Mouse (Mus musculus) ovary, postnatal 36 days (tissue): ENCODE results near the gene Nbeal2.

Experiments used
- DNase-seq: peaks from one replicate; pipeline ENCODE4 v3.0.0; 2022; ENCODE audit warnings: low spot score, mixed read lengths

Gene Nbeal2

DNA sequence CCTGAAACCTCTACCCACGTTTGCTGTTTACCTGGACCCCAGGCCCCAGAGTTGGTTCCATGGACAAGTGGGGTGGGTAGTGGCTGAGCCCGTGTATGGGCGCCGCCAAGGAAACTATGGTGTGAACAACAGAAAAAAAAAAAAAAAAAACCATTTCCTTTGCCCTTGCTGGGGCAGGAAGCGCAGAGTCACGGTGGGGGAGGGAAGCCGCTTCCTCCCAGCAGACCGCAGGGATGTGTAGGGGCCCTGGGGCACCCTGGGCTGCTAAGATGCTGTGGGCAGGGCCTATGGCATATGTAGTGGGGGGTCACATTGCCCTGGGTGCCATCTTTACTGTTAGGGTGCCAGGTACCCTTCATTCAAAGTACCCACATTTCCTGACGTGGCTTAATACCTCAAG lies 8.7 kb downstream of the Nbeal2 start:
- no peak for DNase-seq

DNA sequence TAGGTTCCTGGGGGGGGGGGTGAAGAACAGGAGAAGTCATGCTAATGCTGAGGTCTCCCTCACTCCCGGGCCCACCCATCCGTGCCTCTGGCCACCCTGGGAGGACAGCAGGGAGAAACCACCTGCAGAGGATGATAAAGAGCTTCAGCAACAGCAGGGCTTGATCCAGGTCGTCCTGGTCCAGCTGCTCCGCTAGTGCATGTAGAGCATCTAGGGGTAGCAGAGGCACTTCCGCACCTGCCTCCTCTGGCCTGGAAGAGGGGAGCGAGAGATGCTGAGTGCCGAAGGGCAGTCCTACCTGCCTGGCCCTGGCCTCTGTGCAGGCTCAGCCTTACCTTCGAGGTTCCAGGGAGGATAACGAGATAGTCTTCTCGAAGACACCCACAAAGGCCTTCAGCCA lies 9.7 kb downstream of the Nbeal2 start:
- no peak for DNase-seq

DNA sequence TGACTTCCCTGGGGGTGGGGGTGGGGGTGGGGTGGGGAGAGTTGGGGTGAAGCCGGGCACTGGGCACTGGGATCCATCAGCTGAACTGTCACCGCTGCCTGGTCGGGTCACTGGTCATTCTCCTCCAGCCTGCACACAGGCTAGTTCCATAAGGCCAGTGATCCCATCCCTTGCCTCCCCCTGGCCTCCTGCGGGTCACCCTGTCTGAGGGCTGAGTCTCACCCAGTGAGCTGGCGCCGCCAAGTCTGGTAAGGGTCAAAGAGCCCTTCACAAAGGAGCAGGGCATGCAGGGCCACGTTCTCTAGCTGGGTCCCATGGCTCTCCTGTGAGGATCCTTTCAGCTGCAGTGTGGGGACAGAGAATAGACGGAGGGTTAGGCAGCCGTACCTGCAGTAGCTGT lies 10.2 kb downstream of the Nbeal2 start:
- no peak for DNase-seq

DNA sequence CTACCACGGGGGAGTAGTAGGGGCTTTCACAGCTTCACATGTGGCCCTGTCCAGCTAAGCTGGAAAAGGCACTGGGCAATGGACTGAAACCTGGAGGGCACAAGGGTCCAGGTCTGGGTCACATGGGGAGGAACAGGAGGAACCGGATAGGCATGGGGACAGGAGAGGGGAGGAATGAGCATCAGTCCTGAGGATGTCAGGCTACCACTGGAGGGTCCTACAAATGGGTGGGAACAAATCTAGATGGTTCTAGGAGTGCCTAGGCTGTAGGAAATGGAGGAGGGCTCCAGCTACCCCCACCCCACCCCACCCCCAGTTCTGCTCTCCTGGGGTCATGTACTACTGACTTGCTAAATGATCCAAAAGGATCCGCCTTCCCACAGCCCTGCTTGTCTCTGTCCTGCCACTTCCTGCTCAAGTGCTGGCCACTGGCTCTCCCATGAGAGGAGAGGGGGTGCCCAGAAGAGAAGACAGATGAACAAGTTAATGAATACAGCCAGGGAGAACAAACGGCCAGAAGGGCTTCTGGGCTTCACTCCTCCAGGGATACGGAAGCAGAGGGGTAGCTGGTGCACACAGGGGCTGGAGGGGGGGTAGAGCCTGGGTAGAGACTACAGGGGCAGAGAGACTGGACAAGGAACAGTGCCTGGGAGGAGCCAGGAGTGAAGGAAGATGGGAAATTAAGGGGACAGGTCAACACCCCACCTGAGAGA lies 11.0 kb downstream of the Nbeal2 start:
- no peak for DNase-seq

DNA sequence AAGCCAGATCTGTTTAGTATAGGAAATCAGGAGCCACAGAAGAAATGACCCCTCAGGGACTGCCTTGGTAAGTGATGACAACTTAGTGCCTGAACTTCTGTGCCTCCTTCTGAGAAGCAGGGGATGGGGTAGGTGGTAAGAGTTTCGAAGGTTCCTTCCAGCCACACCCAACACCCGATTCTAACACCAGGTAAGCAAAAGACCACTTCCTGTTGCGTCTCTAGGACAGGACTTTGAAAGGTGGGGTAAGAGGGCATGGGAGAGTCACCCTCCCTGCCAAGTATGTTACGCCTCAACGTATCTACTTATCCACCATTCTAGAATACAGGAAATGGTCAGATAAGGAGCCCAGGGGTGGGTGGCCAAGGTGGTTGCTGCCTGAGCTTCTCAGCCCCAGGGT lies 13.0 kb downstream of the Nbeal2 start:
- DNase-seq, result no peak

DNA sequence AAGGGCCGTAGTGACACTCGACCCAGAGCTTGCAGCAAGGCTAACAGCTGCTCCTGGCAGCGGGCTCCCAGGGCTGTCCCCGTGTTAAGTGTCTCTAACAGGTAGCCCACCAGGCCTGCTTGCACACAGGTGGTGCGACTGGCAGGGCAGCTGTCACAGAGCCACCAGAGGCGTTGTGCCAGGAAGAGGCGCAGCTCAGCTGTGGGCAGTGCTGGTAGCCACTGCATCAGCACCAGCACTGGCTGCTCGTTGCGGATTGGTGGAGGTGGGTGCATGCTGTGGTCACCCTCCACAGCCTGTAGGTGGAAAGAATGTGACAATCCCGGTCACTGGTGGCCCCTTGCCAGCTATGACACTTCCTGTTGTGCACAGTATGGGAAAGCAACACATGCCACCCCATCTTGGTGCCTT lies 15.3 kb downstream of the Nbeal2 start:
- DNase-seq, result no peak

DNA sequence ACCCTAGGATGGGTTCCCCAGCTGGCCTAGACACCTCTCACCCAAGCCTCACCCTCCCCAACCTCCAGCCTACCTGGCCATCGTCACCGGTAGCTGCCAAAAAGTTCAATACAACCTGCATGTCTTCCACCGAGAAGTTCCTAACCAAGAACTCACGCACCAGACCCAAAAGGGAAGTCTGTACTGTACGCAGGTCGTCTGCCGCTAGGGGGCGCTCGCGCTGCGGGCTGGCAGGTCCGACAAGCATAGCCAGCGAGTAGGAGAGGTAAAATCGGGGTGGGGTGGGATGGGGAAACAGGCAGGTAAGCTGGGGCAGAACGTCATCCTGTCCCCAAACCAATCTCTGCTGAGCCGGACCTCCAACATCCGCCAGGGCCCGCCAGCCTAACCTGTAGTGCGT lies 18.7 kb downstream of the Nbeal2 start:
- DNase-seq, result peak; percentile 85

DNA sequence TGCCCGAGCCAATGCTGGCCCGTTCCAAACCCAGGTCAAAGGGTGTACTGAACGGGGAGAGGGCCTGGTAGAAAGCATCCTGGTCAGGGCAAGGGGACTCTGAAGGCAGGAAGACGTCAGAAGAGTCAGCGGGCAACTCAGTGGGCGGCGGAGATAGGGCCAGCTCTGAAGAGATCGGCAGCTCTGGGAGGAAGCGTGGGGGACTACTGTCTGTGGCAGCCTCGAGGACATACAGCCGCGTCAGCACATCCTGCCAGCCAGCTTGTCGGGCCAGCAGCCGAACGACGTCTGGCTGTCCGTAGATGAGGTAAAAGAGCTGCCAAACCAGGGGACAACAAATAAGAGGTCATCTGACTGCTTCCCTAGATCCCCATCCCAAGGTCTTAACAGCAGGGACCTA lies 20.1 kb downstream of the Nbeal2 start:
- no peak for DNase-seq

DNA sequence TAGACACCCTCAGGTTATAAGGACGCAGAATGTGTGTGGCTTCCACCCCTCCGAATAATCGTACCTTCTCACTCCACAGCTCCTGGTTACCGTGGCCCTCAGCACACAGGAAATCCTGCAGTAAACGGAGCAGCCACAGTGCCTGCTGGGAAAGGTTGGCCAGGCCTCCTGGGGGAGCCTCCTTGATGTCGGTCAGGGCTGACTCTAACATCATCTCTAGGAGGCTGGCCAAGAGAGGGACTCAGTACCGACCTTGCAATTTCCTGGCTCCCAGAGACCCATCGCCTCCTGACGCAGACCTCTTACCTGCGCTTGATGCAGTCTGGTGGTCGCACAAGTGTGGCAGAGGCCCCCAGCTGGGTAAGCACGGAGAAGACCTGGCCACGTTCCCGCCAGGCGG lies 21.3 kb downstream of the Nbeal2 start:
- no peak for DNase-seq

DNA sequence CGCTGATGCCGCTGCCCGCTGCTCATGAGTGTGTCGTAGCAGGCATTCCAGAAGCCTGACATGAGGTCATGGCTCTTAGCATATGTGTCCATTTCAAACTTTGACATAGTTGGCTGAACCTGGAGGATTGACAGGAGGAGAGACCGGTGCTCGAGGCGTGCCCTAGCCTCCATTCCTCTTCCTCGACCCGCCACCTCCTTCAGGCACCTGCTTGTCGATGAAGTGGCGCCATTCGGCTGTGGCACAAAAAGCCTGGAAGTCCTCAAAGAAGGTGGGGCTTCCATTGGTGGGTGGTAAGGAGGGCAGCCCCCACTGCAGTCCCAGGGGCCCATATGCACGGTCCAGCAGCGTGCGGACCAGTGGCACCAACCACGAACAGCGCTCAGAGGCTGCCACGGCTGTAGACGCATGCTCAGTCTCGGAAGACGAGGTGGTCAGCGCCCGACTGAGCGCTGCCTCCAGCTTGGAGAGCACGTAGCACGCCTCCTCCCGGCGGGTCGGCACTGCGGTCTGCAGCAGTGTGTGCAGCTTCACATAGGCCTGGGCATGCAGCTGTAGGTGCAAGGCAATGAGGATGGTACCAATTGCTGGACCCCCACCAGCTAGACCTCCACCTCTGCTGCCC lies 22.2 kb downstream of the Nbeal2 start:
- no peak for DNase-seq

DNA sequence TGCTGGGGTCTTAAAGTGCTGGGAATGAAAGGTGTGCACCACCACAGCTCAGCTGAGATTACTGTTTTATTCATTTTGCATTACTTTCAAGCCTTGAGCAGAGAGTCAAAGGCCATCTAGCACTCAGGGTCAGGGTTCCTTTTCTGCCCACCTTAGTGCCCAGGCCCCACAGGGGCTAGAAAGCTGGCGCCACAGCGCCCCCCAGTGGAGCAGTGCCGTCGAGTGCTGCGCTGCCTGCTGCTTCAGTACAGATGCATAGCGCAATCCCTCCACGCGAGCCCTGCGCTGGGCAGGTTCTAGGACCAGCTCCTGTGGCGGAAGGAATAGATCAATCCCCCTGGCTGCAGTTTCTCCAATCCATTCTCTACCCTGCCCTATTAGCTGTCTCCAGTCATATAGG lies 22.8 kb downstream of the Nbeal2 start:
- peak; percentile 51 for DNase-seq

DNA sequence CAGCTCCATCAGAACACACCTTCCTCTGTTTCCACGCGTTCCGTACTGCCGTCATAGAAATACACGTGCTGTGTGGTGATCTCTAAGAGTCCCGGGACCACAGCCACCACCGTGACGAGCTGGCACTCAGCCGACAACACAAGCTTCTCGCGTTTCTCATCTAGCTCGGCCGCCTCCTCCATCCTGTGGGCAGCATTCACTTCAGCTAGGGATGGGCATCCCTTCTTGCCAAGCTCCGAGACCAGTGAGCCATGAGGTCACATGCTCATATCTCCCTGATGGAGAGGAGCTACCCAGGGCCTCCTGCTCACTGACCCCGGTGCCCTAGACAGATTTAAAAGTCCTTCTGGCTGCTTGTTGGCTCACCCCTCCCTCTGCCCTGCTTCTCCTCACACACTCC lies 23.8 kb downstream of the Nbeal2 start:
- no peak for DNase-seq

DNA sequence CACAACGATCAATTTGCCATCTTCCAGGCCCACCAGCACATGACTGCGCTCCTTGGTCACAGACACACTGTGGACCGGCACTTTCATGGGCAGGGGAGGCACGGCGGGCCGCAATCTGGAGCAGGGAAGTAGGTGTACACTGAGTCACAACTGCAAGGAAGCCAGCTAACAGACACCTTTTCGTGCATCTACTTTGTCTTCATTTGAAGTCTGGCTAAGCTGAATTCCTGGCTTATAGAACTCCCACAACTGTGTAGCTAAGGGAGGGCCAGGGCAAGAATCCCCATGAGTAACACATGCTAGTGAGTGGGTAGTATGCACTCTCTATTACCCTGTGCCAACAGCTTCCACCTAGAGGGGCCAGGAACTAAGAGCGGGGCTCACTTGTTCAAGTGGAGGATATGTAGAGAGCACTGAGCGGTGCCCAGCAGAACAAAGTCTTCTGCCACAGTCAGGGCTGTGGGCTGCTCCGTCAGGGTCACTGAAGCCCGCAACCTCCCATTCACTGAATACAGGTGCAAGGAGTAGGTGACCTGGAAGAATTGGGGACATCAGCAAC lies 28.5 kb downstream of the Nbeal2 start:
- DNase-seq, result no peak

DNA sequence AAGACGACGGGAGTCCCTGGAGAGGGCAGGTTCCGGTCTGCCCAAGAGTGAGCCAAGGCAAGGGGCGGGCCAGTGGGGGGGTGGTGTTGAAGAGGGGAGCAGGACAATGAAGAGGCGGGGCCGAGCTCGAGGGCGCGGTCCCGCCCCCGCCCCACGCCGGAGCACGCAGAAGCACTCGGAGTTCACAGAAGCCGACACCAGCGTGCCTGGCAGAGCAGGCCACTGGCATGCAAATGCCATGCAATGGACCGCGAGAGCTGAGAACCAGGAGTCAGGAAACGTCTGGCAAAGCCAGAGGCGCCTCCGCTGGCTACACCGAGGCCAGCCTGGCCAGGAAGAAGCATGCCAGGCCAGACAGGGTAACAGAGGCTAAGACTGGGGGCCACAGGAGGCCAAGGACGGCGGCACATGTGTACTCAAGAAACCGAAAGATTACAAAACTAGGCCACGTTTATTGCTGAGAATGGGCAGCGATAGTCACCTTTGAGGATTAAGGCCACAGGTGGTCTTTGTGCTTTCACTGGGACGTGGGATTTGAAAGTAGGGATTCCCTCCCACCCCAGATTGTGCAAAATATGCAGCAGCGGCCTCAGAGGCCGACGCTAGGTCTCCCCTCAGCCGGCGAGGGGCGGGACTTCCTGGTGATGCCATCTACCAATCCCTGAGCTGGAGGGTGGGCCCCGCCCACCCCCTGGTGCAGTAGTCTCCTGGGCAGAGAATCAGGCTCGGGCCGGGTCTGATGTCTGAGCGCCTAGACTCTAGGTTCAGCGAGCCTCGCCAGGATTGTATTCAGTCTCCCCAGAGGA lies 29.4 kb downstream of the Nbeal2 start, which contains the start of gene Nradd:
TSS of gene Nradd (minus strand) at position 92 of the 806 bp plus-strand sequence.
- DNase-seq, result peak; percentile 89

DNA sequence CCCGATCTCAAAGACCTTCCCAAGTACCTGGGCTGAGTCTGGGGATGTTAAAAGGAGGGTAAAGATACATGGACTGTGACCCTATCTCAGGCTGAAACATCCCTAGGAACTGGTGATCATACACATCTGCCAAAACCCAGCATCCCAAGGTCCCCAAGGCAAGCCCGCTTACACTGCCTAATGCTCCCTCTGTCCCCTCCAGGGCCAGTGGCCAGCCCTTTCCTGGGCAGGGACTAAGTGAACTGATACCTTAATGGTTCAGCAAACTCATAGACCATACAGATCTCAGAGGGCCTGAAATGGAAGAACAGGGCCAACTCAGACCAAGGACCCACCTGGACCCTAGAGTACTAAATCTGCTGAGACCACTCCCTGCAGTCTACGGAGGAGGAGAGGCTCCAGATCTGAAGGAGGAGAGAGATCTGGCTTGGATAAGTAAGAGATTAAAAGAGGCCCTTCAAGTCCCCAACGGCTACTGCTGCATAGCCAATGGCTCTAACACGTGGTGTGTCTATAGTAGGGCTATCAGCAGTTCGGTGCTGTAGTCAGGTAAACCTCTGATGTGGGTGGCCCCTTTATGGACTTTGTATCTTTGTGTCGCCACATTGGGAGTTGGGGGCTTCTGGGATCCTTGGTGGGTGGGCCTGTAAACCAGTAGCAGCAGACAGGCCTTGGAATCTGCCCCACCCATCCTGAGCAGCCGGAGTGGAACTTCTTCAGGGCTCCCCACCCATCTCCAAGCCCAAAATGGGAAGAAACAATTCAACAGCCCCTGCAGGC lies 30.4 kb downstream of the Nbeal2 start:
- no peak for DNase-seq

DNA sequence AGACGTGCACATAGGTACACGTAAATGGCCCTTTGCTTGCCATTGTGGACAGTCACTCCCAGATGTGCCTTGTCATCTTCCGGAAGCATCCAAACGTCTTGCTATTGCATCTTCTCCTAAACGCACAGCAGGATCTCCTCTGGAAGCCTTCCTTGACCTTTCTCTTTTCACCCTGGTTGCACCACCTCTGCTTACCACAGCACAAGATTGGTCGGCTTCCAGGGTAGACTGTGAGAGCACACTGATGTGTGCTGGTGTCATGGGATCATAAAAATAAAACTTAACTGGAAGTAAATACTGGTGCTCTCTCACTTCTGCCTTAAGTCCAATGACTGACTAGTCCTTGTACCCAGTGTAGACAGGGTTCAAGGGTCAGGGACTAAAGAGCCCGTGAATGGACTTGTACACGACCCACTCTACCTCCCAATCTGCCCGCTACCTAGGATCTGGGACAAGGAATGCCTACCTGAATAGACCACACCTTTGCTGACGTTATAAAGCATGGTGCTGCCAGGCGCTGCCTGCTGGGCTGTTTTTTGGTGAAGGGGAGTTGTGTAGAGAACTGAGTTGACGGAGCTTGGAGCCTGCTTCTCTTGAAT lies 31.2 kb downstream of the Nbeal2 start:
- no peak for DNase-seq

DNA sequence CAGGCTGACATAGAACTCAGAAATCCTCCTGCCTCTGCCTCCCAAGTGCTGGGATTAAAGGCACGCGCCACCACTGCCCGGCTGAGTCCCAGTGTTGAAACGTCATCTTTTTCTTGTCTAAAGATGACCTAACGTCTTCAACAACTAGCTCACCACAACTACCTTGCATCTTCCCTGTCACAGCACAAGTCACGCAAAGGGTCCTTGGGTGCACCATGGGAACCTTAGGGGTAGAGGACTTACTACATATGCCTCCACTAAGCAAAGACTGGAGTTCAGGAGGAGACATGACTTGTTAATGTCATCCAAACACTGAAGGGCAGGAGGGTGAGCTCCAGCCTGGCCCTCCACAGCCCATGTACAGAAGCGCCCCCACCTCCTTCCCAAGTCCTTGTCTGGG lies 33.3 kb downstream of the Nbeal2 start:
- no peak for DNase-seq

DNA sequence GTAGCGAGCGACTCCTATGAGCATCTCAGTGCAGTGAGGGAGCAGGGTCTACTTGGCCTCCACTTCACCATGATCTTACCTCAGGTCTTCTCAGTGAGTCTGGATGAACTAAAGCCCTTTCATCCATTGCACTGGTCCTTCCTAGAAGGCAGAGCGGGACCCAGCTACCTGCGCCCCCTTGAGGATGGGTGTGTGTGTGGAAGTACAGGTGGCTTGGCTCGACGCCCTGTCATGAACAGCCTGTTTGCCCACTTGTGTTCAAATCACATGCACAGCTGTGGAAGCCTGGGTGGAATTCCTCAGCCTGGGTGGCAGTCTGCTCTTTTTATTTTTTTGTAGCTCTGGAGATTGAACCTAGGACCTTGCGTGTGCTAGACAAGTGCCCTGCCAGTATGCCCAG lies 33.8 kb downstream of the Nbeal2 start:
- no peak for DNase-seq

DNA sequence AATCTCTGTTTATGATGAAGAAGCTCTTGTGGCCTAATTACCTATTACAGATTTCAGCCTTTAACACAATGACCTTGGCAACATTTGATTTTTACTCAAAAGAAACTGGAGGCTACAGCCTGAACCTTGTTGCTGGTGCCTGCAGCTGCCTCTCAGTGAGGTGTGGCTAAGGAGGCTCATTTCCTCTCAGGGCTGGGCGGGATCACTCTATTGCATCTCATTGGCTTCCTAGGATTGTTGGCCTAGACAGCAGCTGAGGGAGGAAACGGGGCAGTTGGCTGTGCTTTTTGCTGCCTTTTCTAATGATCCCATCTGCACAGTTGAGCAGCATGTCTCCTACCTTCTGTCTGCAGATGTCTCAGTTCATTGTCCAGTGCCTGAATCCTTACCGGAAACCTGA lies 36.9 kb downstream of the Nbeal2 start:
- no peak for DNase-seq

DNA sequence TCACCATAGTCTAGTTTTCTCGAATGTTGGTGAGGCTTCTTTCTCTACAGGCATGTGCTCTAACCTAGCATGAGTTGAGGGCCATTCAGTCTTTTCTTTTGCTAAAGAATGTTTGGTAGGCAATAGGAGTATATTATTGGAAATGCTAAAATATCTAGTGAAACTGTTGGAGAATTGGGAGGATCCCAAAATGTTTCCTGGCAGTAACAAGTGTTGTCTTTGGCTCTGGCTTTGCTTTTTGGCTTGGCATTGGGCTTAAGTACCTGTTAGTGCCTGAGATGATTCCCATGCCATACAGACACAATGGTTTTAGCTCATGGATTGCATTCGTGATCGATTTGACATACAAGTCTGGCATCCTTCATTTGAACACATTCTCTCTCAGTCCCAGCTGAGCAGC lies 42.5 kb downstream of the Nbeal2 start:
- DNase-seq, result no peak

DNA sequence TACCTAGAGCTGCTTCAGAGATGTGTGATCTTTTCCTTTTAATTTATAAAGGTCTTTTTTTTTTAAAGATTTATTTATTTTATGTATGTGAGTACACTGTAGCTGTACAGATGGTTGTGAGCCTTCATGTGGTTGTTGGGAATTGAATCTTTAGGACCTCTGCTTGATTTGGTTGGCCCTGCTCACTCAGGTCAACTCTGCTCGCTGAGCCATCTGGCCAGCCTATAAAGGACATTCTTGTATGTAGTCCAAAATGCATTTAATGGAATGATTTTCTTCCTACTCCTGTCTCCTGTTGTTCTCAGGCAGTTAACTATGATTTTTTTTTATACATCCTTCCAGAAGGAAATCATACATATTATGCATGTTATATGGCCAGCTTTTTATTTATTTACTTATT lies 70.4 kb downstream of the Nbeal2 start:
- DNase-seq, result no peak

DNA sequence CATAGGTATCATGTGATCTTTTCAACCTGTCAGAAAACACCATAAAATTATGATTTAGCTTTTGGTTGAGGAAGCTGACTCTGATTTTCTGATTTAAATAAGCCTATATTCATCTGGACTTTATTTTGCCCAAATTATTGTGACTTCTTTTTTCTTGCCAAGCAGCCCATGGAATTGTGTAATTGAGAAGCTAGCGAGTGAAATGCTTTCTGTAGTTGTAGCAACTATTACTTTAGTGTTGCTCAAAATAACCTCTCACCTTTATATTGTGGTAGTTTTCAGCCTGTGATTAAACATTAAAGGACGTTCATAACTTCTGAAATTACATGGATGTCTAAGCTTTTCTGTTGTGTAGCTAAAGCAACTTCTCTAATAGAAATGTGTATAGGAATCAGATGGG lies 71.8 kb downstream of the Nbeal2 start:
- no peak for DNase-seq
